Mouse (Mus musculus) ovary, postnatal 14 days (tissue): Measurements from ENCODE around the gene Dusp1.

Experiments
- DNase-seq: peaks from one replicate; pipeline ENCODE4 v3.0.0; 2022; ENCODE audit warnings: low spot score

Dusp1 gene

GRCm38 (mm10) chr17:26584063-26584462 is 22.1 kb upstream of the Dusp1 start:
- no peak for DNase-seq

GRCm38 (mm10) chr17:26583606-26584005 is 21.7 kb upstream of the Dusp1 start:
- DNase-seq: no peak

GRCm38 (mm10) chr17:26583056-26583455 is 21.1 kb upstream of the Dusp1 start:
- DNase-seq: no peak

- DNase-seq: no peak
Measured at GRCm38 (mm10) chr17:26582297-26582696, 20.4 kb upstream of the Dusp1 start.

- no peak for DNase-seq
Measured at GRCm38 (mm10) chr17:26580873-26581401, 19.0 kb upstream of the Dusp1 start.

GRCm38 (mm10) chr17:26579396-26579795 is 17.5 kb upstream of the Dusp1 start:
- no peak for DNase-seq

GRCm38 (mm10) chr17:26578771-26579170 is 16.8 kb upstream of the Dusp1 start:
- DNase-seq: no peak

- no peak for DNase-seq
Measured at GRCm38 (mm10) chr17:26578162-26578561, 16.2 kb upstream of the Dusp1 start.

- DNase-seq: no peak
Measured at GRCm38 (mm10) chr17:26577309-26577708, 15.4 kb upstream of the Dusp1 start.

GRCm38 (mm10) chr17:26576833-26577232 is 14.9 kb upstream of the Dusp1 start:
- DNase-seq: no peak

GRCm38 (mm10) chr17:26575786-26576690 is 14.1 kb upstream of the Dusp1 start:
- no peak for DNase-seq

- no peak for DNase-seq
Measured at GRCm38 (mm10) chr17:26574701-26575100, 12.8 kb upstream of the Dusp1 start.

GRCm38 (mm10) chr17:26574118-26574517 is 12.2 kb upstream of the Dusp1 start:
- DNase-seq: no peak

- no peak for DNase-seq
Measured at GRCm38 (mm10) chr17:26572265-26572664, 10.3 kb upstream of the Dusp1 start.

- DNase-seq: no peak
Measured at GRCm38 (mm10) chr17:26571377-26571776, 9.4 kb upstream of the Dusp1 start.

GRCm38 (mm10) chr17:26570651-26571118 is 8.8 kb upstream of the Dusp1 start:
- DNase-seq: no peak

- DNase-seq: no peak
Measured at GRCm38 (mm10) chr17:26569594-26570350, 7.8 kb upstream of the Dusp1 start.

GRCm38 (mm10) chr17:26567818-26568173 is 5.9 kb upstream of the Dusp1 start:
- DNase-seq: no peak

- no peak for DNase-seq
Measured at GRCm38 (mm10) chr17:26567142-26567817, 5.4 kb upstream of the Dusp1 start.

GRCm38 (mm10) chr17:26564439-26564838 is 2.5 kb upstream of the Dusp1 start:
- DNase-seq: no peak

- DNase-seq: no peak
Measured at GRCm38 (mm10) chr17:26563476-26563875, 1.5 kb upstream of the Dusp1 start.

- no peak for DNase-seq
Measured at GRCm38 (mm10) chr17:26562292-26562691, 364 bp upstream of the Dusp1 start.
